Mouse (Mus musculus) midbrain, embryonic 14.5 days (tissue): ENCODE measurements at regions not wholly inside any gene's neighbourhood (a gene's known extent, or its start where the extent isn't known, plus 50 kb on each side); places are given as distances from the start of the nearest gene placed in this dataset.

ENCODE experiments used
- ATAC-seq: fragments of 200-750 bp; cut with Nextera tagmentation; 2 replicates; pipeline ENCODE4 v1.8.0; 2017; ENCODE audit warnings: moderate number of reproducible peaks, moderate library complexity; ENCODE audit not compliant: low FRiP score, low TSS enrichment
- DNase-seq: peaks from one replicate; pipeline ENCODE4 v3.0.0-alpha.2; 2015
- H3K27ac ChIP-seq: fragments of 300-500 bp; sonication (generic); replicated peaks from 2 replicates; pipeline ENCODE4 v1.5.1; 2014; ENCODE audit warnings: mild to moderate bottlenecking, low read depth, low read length, moderate library complexity
- H3K27me3 ChIP-seq: fragments of 300-500 bp; sonication (generic); 2 replicates; pipeline ENCODE4 v1.6.1; 2014; ENCODE audit warnings: low read length, control low read depth, mixed read lengths; ENCODE audit not compliant: control insufficient read depth, insufficient read depth
- H3K36me3 ChIP-seq: fragments of 300-500 bp; sonication (generic); 2 replicates; pipeline ENCODE4 v1.6.1; 2014; ENCODE audit warnings: low read length, control low read depth; ENCODE audit not compliant: control insufficient read depth, insufficient read depth
- H3K4me1 ChIP-seq: fragments of 300-500 bp; sonication (generic); 2 replicates; pipeline ENCODE4 v1.6.1; 2014; ENCODE audit warnings: mild to moderate bottlenecking, antibody characterized with exemption, low read length, control low read depth; ENCODE audit not compliant: control insufficient read depth, insufficient read depth
- H3K4me2 ChIP-seq: fragments of 300-500 bp; sonication (generic); 2 replicates; pipeline ENCODE4 v1.6.1; 2014; ENCODE audit warnings: mild to moderate bottlenecking, low read length, moderate library complexity
- H3K4me3 ChIP-seq: fragments of 300-500 bp; sonication (generic); replicated peaks from 2 replicates; pipeline ENCODE4 v1.5.1; 2014; ENCODE audit warnings: low read depth, low read length
- H3K9ac ChIP-seq: fragments of 300-500 bp; sonication (generic); replicated peaks from 2 replicates; pipeline ENCODE4 v1.6.1; 2014; ENCODE audit warnings: mild to moderate bottlenecking, low read length, moderate library complexity
- H3K9me3 ChIP-seq: fragments of 300-500 bp; sonication (generic); 2 replicates; pipeline ENCODE4 v1.6.1; 2016; ENCODE audit warnings: low read length, control low read depth, mixed read lengths; ENCODE audit not compliant: control insufficient read depth
- WGBS: fragments of 180-500 bp; shearing (Covaris S2); extraction: QIAGEN DNeasy Blood & Tissue Kit; methylation state at CpG from one replicate; pipeline ENCODE4 v1.1.7; 2014; 5-methylcytosine and 5-hydroxymethylcytosine counted together

- no peak overlapping the region for H3K9ac ChIP-seq
- peak overlapping the region; percentile 46 for H3K27ac ChIP-seq
- H3K9me3 ChIP-seq, result no peaks in the 10 kb centered on the region
- H3K4me1 ChIP-seq, result peaks cover 26% of the 10 kb centered on the region
- no peak overlapping the region for H3K4me3 ChIP-seq
- DNase-seq (no peak), ATAC-seq (no peak)
- H3K27me3 ChIP-seq, result no peaks in the 10 kb centered on the region
- 86% methylated on average over 4 of the region's 4 CpGs for WGBS
- H3K36me3 ChIP-seq, result no peaks in the 10 kb centered on the region
- no peak overlapping the region for H3K4me2 ChIP-seq
Observed at GRCm38 (mm10) chr15:36945309-36945708, 62.3 kb downstream of the Zfp706 start.

GRCm38 (mm10) chr15:36944556-36945171 lies 62.9 kb downstream of the Zfp706 start:
- no peaks in the 10 kb centered on the region for H3K27me3 ChIP-seq
- H3K4me1 ChIP-seq, result peaks cover 27% of the 10 kb centered on the region
- peak overlapping the region; percentile 46 for H3K27ac ChIP-seq
- no peaks in the 10 kb centered on the region for H3K9me3 ChIP-seq
- ATAC-seq (no peak), DNase-seq (peak; percentile 62)
- H3K36me3 ChIP-seq, result no peaks in the 10 kb centered on the region
- no peak overlapping the region for H3K9ac ChIP-seq
- H3K4me2 ChIP-seq, result no peak overlapping the region
- H3K4me3 ChIP-seq, result no peak overlapping the region
- WGBS, result 16% methylated on average over 8 of the region's 8 CpGs

GRCm38 (mm10) chr15:36943492-36944112 lies 64.0 kb downstream of the Zfp706 start:
- DNase-seq, result peak; percentile 62
- Histone ChIP-seq H3K9ac (no peak overlapping the region; the same call in 1 of the 2 replicates), H3K27me3 (no peaks in the 10 kb centered on the region), H3K27ac (peak overlapping the region; percentile 78), H3K9me3 (no peaks in the 10 kb centered on the region), H3K36me3 (no peaks in the 10 kb centered on the region), H3K4me1 (peaks cover 33% of the 10 kb centered on the region), H3K4me3 (no peak overlapping the region), H3K4me2 (peak overlapping the region; percentile 2; the same call in 1 of the 2 replicates)
- no peak for ATAC-seq
- 34% methylated on average over 12 of the region's 12 CpGs for WGBS

- WGBS, result 68% methylated on average over 4 of the region's 4 CpGs
Observed at GRCm38 (mm10) chr15:36942261-36942660, 65.3 kb downstream of the Zfp706 start.

DNA sequence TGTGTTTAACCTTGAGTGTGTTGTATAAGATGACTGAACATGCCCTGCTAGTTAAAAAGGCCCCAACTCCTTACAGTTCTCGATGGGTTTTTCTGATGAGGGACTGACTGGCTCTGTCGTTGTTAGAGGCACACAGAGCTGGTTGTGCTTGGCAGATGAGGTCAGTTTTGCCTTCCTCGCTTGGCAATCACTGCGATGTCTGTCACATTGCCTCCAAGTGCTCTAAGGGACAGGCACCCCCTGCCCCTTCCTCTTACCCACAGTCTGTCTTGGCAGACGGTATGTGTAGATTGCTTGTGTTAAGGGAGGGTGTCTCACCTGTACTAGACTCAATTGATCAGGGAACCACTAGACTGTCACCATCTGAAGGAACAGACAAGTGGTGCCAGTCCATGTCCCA lies 65.8 kb downstream of the Zfp706 start:
- no peak overlapping the region for H3K4me3 ChIP-seq
- no peak overlapping the region for H3K4me2 ChIP-seq
- ATAC-seq, result no peak
- H3K9ac ChIP-seq, result no peak overlapping the region
- H3K27ac ChIP-seq, result no peak overlapping the region
- no peak for DNase-seq
- peaks cover 43% of the 10 kb centered on the region for H3K4me1 ChIP-seq
- H3K36me3 ChIP-seq, result no peaks in the 10 kb centered on the region
- WGBS, result 88% methylated on average over 5 of the region's 5 CpGs
- H3K27me3 ChIP-seq, result no peaks in the 10 kb centered on the region
- no peaks in the 10 kb centered on the region for H3K9me3 ChIP-seq

More at GRCm38 (mm10) chr15:36942261-36942660, 65.3 kb downstream of the Zfp706 start:
- Histone ChIP-seq H3K4me2 (no peak overlapping the region), H3K9me3 (no peaks in the 10 kb centered on the region), H3K4me1 (peaks cover 43% of the 10 kb centered on the region), H3K27ac (peak overlapping the region; percentile 78; the same call in 1 of the 2 replicates), H3K27me3 (no peaks in the 10 kb centered on the region), H3K4me3 (no peak overlapping the region), H3K36me3 (no peaks in the 10 kb centered on the region), H3K9ac (no peak overlapping the region)
- ATAC-seq (no peak), DNase-seq (no peak)

DNA sequence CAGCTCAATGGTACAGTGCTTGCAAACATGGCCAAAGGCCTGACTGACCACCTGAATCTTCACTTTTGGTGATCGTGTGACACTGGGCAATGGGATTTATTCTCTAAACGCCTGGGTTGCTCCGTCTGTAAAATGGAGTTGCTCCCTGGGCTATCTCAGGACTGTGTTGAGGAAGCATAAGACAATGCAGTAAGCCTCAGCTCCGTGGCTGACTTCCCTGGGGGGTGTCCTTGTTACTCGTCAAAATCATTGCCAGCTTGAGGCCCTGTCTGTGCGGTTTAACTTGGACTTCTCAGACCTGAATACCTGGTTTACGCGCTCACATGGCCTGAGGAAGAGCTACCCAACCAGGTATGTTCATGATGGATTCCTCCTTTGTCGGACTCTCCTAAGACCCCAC lies 68.0 kb downstream of the Zfp706 start:
- Histone ChIP-seq H3K4me1 (peaks cover 32% of the 10 kb centered on the region), H3K27me3 (no peaks in the 10 kb centered on the region), H3K27ac (peak overlapping the region; percentile 99), H3K4me3 (no peak overlapping the region), H3K36me3 (no peaks in the 10 kb centered on the region), H3K4me2 (peak overlapping the region; percentile 95), H3K9me3 (no peaks in the 10 kb centered on the region), H3K9ac (no peak overlapping the region; the same call in 1 of the 2 replicates)
- WGBS, result 83% methylated on average over 9 of the region's 9 CpGs
- ATAC-seq (no peak), DNase-seq (no peak)

GRCm38 (mm10) chr15:36939153-36939552 lies 68.4 kb downstream of the Zfp706 start:
- Histone ChIP-seq H3K27me3 (no peaks in the 10 kb centered on the region), H3K4me1 (peaks cover 28% of the 10 kb centered on the region), H3K36me3 (no peaks in the 10 kb centered on the region), H3K9me3 (no peaks in the 10 kb centered on the region), H3K4me3 (peak overlapping the region; percentile 46), H3K4me2 (peak overlapping the region; percentile 95), H3K9ac (peak overlapping the region; percentile 84), H3K27ac (peak overlapping the region; percentile 99)
- no peak for DNase-seq
- WGBS, result 17% methylated on average over 9 of the region's 9 CpGs
- ATAC-seq, result peak; percentile 25

GRCm38 (mm10) chr15:36938511-36939150 lies 68.9 kb downstream of the Zfp706 start:
- Histone ChIP-seq H3K4me2 (peak overlapping the region; percentile 95), H3K4me3 (peak overlapping the region; percentile 46), H3K27me3 (no peaks in the 10 kb centered on the region), H3K27ac (peak overlapping the region; percentile 99), H3K9me3 (no peaks in the 10 kb centered on the region), H3K9ac (peak overlapping the region; percentile 84), H3K36me3 (no peaks in the 10 kb centered on the region), H3K4me1 (peaks cover 23% of the 10 kb centered on the region)
- peak; percentile 97 for DNase-seq
- under 1% methylated on average over 48 of the region's 57 CpGs for WGBS
- ATAC-seq, result peak; percentile 95
